Mouse (Mus musculus) forebrain, embryonic 14.5 days (tissue): ENCODE data around the gene Adi1. TPM values are rescaled to one million over a fixed set of nuclear protein-coding genes. Genes with fewer than 3 reads are reported as not detected.

Experiments used
- ATAC-seq: fragments of 200-750 bp; cut with Nextera tagmentation; 2 replicates; pipeline ENCODE4 v1.8.0; 2017; ENCODE audit warnings: mild to moderate bottlenecking, moderate library complexity
- DNase-seq: peaks from one replicate; pipeline ENCODE4 v3.0.0-alpha.2; 2015; ENCODE audit warnings: low spot score
- H3K27ac ChIP-seq: fragments of 300-500 bp; sonication (generic); 2 replicates; pipeline ENCODE4 v1.5.1; 2014; ENCODE audit warnings: low read depth, mild to moderate bottlenecking, control low read depth, low read length, moderate library complexity
- H3K27me3 ChIP-seq: fragments of 300-500 bp; sonication (generic); replicated peaks from 2 replicates; pipeline ENCODE4 v1.6.1; 2014; ENCODE audit warnings: low read length, control low read depth, mixed read lengths; ENCODE audit not compliant: control insufficient read depth, insufficient read depth
- H3K36me3 ChIP-seq: fragments of 300-500 bp; sonication (generic); 2 replicates; pipeline ENCODE4 v1.6.1; 2014; ENCODE audit warnings: low read length, control low read depth; ENCODE audit not compliant: control insufficient read depth, insufficient read depth
- H3K4me1 ChIP-seq: fragments of 300-500 bp; sonication (generic); 2 replicates; pipeline ENCODE4 v1.6.1; 2014; ENCODE audit warnings: antibody characterized with exemption, low read length, control low read depth; ENCODE audit not compliant: control insufficient read depth, insufficient read depth
- H3K4me2 ChIP-seq: fragments of 300-500 bp; sonication (generic); 2 replicates; pipeline ENCODE4 v1.6.1; 2014; ENCODE audit warnings: mild to moderate bottlenecking, control low read depth, low read length
- H3K4me3 ChIP-seq: fragments of 300-500 bp; sonication (generic); 2 replicates; pipeline ENCODE4 v1.5.1; 2014; ENCODE audit warnings: low read depth, low read length, control low read depth
- H3K9ac ChIP-seq: fragments of 300-500 bp; sonication (generic); 2 replicates; pipeline ENCODE4 v1.6.1; 2014; ENCODE audit warnings: mild to moderate bottlenecking, low read length, control low read depth, moderate library complexity
- H3K9me3 ChIP-seq: fragments of 300-500 bp; sonication (generic); replicated peaks from 2 replicates; pipeline ENCODE4 v1.6.1; 2016; ENCODE audit warnings: low read length, control low read depth, mixed read lengths; ENCODE audit not compliant: control insufficient read depth
- WGBS: fragments of 180-500 bp; shearing (Covaris S2); extraction: QIAGEN DNeasy Blood & Tissue Kit; methylation state at CpG from one replicate; pipeline ENCODE4 v1.1.7; 2014; 5-methylcytosine and 5-hydroxymethylcytosine counted together
- microRNA-seq: library from miRNA; unstranded; fragments of <30 nt; microRNA quantifications from one replicate; pipeline ENCODE4, GENCODE M21; 2016
- polyA plus RNA-seq: library from polyadenylated mRNA; unstranded; fragments of >200 nt; fragmentation: Nextera tagmentation; extraction: Ambion mirVana; gene quantifications from 2 replicates; pipeline ENCODE4 v1.2.1, GENCODE M21; 2014

The Adi1 gene
- polyA plus RNA-seq, 1 experiment from 2014 or later: 44.8 TPM

GRCm38 (mm10) chr12:28718106-28718505 is 43.1 kb downstream of the Adi1 start:
- Histone ChIP-seq H3K4me1 (no peaks in the 10 kb centered on the region), H3K27ac (no peak overlapping the region), H3K4me2 (no peak overlapping the region), H3K36me3 (peaks cover 32% of the 10 kb centered on the region), H3K27me3 (no peaks in the 10 kb centered on the region), H3K9me3 (no peaks in the 10 kb centered on the region), H3K4me3 (no peak overlapping the region), H3K9ac (no peak overlapping the region)
- DNase-seq: no peak
- ATAC-seq: no peak
- WGBS: 91% methylated on average over 2 of the region's 2 CpGs

- no peaks in the 10 kb centered on the region for H3K27me3 ChIP-seq
- no peak overlapping the region for H3K4me3 ChIP-seq
- no peak for ATAC-seq
- no peak for DNase-seq
- peaks cover 34% of the 10 kb centered on the region for H3K36me3 ChIP-seq
- no peak overlapping the region for H3K9ac ChIP-seq
- H3K9me3 ChIP-seq: no peaks in the 10 kb centered on the region
- no peaks in the 10 kb centered on the region for H3K4me1 ChIP-seq
- WGBS: 74% methylated on average over 3 of the region's 3 CpGs
- H3K27ac ChIP-seq: no peak overlapping the region
- no peak overlapping the region for H3K4me2 ChIP-seq
Observed at GRCm38 (mm10) chr12:28724366-28724765, 49.3 kb downstream of the Adi1 start.

- no peak for ATAC-seq
- H3K36me3 ChIP-seq: peaks cover 26% of the 10 kb centered on the region
- no peak overlapping the region for H3K4me3 ChIP-seq
- H3K9ac ChIP-seq: no peak overlapping the region
- H3K27ac ChIP-seq: no peak overlapping the region
- H3K4me1 ChIP-seq: no peaks in the 10 kb centered on the region
- no peak overlapping the region for H3K4me2 ChIP-seq
- H3K27me3 ChIP-seq: no peaks in the 10 kb centered on the region
- 95% methylated on average over 4 of the region's 4 CpGs for WGBS
- no peak for DNase-seq
- no peaks in the 10 kb centered on the region for H3K9me3 ChIP-seq
Observed at GRCm38 (mm10) chr12:28726204-28726603, 51.2 kb downstream of the Adi1 start.

- no peaks in the 10 kb centered on the region for H3K4me1 ChIP-seq
- peaks cover 26% of the 10 kb centered on the region for H3K36me3 ChIP-seq
- H3K4me3 ChIP-seq: no peak overlapping the region
- WGBS: 89% methylated on average over 5 of the region's 5 CpGs
- H3K4me2 ChIP-seq: no peak overlapping the region
- no peaks in the 10 kb centered on the region for H3K9me3 ChIP-seq
- ATAC-seq (no peak), DNase-seq (no peak)
- no peak overlapping the region for H3K9ac ChIP-seq
- no peak overlapping the region for H3K27ac ChIP-seq
- H3K27me3 ChIP-seq: no peaks in the 10 kb centered on the region
Observed at GRCm38 (mm10) chr12:28727061-28727460, 52.0 kb downstream of the Adi1 start.

Small RNA genes lying within 50 kb of the gene (microRNA-seq; reads per million reads assigned to microRNA genes)
- gene Mir6937: not detected

Other genes with a start within 250 kb of the Adi1 start
- not detected in 2 replicates for gene Dcdc2c, start 122.8 kb upstream of the Adi1 start, polyA plus RNA-seq
- gene Allc, start 92.7 kb upstream of the Adi1 start, polyA plus RNA-seq: not detected in 2 replicates
- gene Colec11, start 51.9 kb upstream of the Adi1 start, polyA plus RNA-seq: 0.33 and 0.56 TPM in 2 replicates
- gene Rps7, start 39.3 kb upstream of the Adi1 start, polyA plus RNA-seq: 690 and 790 TPM in 2 replicates
- gene Rnaseh1, start 25.6 kb upstream of the Adi1 start, polyA plus RNA-seq: 24.8 and 26.1 TPM in 2 replicates
- 38.4 and 43.2 TPM in 2 replicates for gene Trappc12, start 75.2 kb downstream of the Adi1 start, polyA plus RNA-seq
- 80.9 and 87.5 TPM in 2 replicates for gene Eipr1, start 76.6 kb downstream of the Adi1 start, polyA plus RNA-seq